In genomic region chr11:6003046-6003639, GRCm38 (mm10) we compare ENCODE assay signal across 12 mouse cellular contexts. TPM values are rescaled to one million over a fixed set of nuclear protein-coding genes. Genes with fewer than 3 reads are reported as not detected.
DNase-seq lines count a peak whose midpoint lies in the region; ATAC-seq and TF ChIP-seq lines count a peak whose summit lies in the region.
"Had no signal": no experiment of that assay in that cellular context is flagged by ENCODE, and none has a peak within 500 bp of the region (broad histone marks: within the 10 kb centered on the region; RNA-seq: fewer than 3 reads in every experiment).

No protein-coding gene starts in this region.

- no peak for TF ChIP-seq EP300 in liver, postnatal 0 days (IDR thresholded peaks at IDR 0.05; ENCODE audit: low read depth)

- H3K9ac ChIP-seq in liver, postnatal 0 days (replicated peaks): 0 out of 2 replicates have a peak overlapping the region, but pooled peaks have one; percentile 21
- peak overlapping the region; percentile 70; the same call in 1 of the 2 replicates for H3K9ac ChIP-seq in heart, embryonic 13.5 days
- no peak overlapping the region for H3K9ac ChIP-seq in forebrain, embryonic 13.5 days
- H3K9ac ChIP-seq: limb, embryonic 13.5 days; midbrain, embryonic 15.5 days had no signal

- H3K36me3 ChIP-seq in liver, postnatal 0 days (replicated peaks; ENCODE audit: insufficient read depth, low read length): no peaks in the 10 kb centered on the region
- no peaks in the 10 kb centered on the region for H3K36me3 ChIP-seq in heart, embryonic 13.5 days
- no peaks in the 10 kb centered on the region for H3K36me3 ChIP-seq in forebrain, embryonic 13.5 days (ENCODE audit: poor library complexity, severe bottlenecking)
- H3K36me3 ChIP-seq: G1E; limb, embryonic 13.5 days; midbrain, embryonic 15.5 days had no signal

- peak; percentile 50; the same call in 1 of the 2 replicates for TF ChIP-seq CTCF in liver, postnatal 0 days (IDR thresholded peaks at IDR 0.05; ENCODE audit: low read depth)

- WGBS in liver, postnatal 0 days (ENCODE audit: insufficient replicate concordance): 57% methylated on average over 2 of the region's 2 CpGs
- WGBS in heart, embryonic 13.5 days: 43% methylated on average over 2 of the region's 2 CpGs
- WGBS in forebrain, embryonic 13.5 days: 55% methylated on average over 2 of the region's 2 CpGs

- no peaks in the 10 kb centered on the region for H3K27me3 ChIP-seq in liver, postnatal 0 days (ENCODE audit: insufficient read depth, low read length)
- 0 out of 2 replicates have a peak, but pooled peaks cover 10% of the 10 kb centered on the region for H3K27me3 ChIP-seq in heart, embryonic 13.5 days (replicated peaks)
- peaks cover 20% of the 10 kb centered on the region for H3K27me3 ChIP-seq in forebrain, embryonic 13.5 days

- H3K9me3 ChIP-seq in liver, postnatal 0 days (ENCODE audit: low read length): no peaks in the 10 kb centered on the region
- no peaks in the 10 kb centered on the region for H3K9me3 ChIP-seq in heart, embryonic 13.5 days
- H3K9me3 ChIP-seq in forebrain, embryonic 13.5 days (replicated peaks): no peaks in the 10 kb centered on the region
- H3K9me3 ChIP-seq: G1E; limb, embryonic 13.5 days; midbrain, embryonic 15.5 days had no signal

- H3K4me3 ChIP-seq in liver, postnatal 0 days (ENCODE audit: low read depth, low read length): no peak overlapping the region
- H3K4me3 ChIP-seq in heart, embryonic 13.5 days: no peak overlapping the region
- no peak overlapping the region for H3K4me3 ChIP-seq in forebrain, embryonic 13.5 days
- H3K4me3 ChIP-seq: limb, embryonic 13.5 days; midbrain, embryonic 15.5 days had no signal

- no peak overlapping the region for H3K27ac ChIP-seq in liver, postnatal 0 days (ENCODE audit: low read depth)
- H3K27ac ChIP-seq in heart, embryonic 13.5 days (replicated peaks): peak overlapping the region; percentile 99
- no peak overlapping the region for H3K27ac ChIP-seq in forebrain, embryonic 13.5 days
- H3K27ac ChIP-seq: limb, embryonic 13.5 days; midbrain, embryonic 15.5 days had no signal

- H3K4me2 ChIP-seq in liver, postnatal 0 days (ENCODE audit: low read depth, low read length): no peak overlapping the region
- no peak overlapping the region for H3K4me2 ChIP-seq in heart, embryonic 13.5 days
- no peak overlapping the region for H3K4me2 ChIP-seq in forebrain, embryonic 13.5 days
- H3K4me2 ChIP-seq: limb, embryonic 13.5 days; midbrain, embryonic 15.5 days had no signal

- peaks cover 46% of the 10 kb centered on the region for H3K4me1 ChIP-seq in liver, postnatal 0 days (ENCODE audit: insufficient read depth)
- peaks cover 48% of the 10 kb centered on the region for H3K4me1 ChIP-seq in heart, embryonic 13.5 days
- H3K4me1 ChIP-seq in forebrain, embryonic 13.5 days: peaks cover 23% of the 10 kb centered on the region

- DNase-seq in cerebellum, postnatal 25 days: peak; percentile 60 to 61
- DNase-seq in cerebellum, adult 11 months: no peak
- no peak for DNase-seq in liver, postnatal 0 days
- no peak for DNase-seq in liver
- peak; percentile 25 for DNase-seq in retina, embryonic 14.5 days (ENCODE audit: low spot score)
- DNase-seq in ovary, postnatal 10 days (ENCODE audit: low spot score): no peak

- no peak for ATAC-seq in liver, postnatal 0 days
- no peak for ATAC-seq in heart, embryonic 13.5 days (ENCODE audit: extremely low read depth, insufficient number of reproducible peaks, low FRiP score, low TSS enrichment)
- ATAC-seq in forebrain, embryonic 13.5 days: no peak
- ATAC-seq: hindbrain, embryonic 16.5 days; midbrain, embryonic 15.5 days had no signal

RNA-seq across cellular contexts. Expression of gene Ykt6, which starts 47.6 kb away (rescaled TPM):
- 15.1 and 16.6 TPM in 2 replicates for polyA plus RNA-seq in liver, postnatal 0 days (2015; fragmentation: Nextera tagmentation; extraction: Ambion mirVana)
- polyA plus RNA-seq in heart, embryonic 13.5 days (2015; fragmentation: Nextera tagmentation; extraction: Ambion mirVana): 39.1 and 41.1 TPM in 2 replicates
- 65.3 and 83.1 TPM in 2 replicates for polyA plus RNA-seq in forebrain, embryonic 13.5 days (2015; fragmentation: Nextera tagmentation; extraction: Ambion mirVana)

RNA-seq across cellular contexts. Expression of gene Gck, which starts 53.3 kb away (rescaled TPM):
- 0.66 and 1.3 TPM in 2 replicates for polyA plus RNA-seq in liver, postnatal 0 days (2015; fragmentation: Nextera tagmentation; extraction: Ambion mirVana)
- 1.2 and 1.5 TPM in 2 replicates for polyA plus RNA-seq in heart, embryonic 13.5 days (2015; fragmentation: Nextera tagmentation; extraction: Ambion mirVana)
- polyA plus RNA-seq in forebrain, embryonic 13.5 days (2015; fragmentation: Nextera tagmentation; extraction: Ambion mirVana): 4.7 and 5.8 TPM in 2 replicates
- polyA plus RNA-seq: G1E had no signal

Comparison
In these comparisons a context has a peak if more than half of its experiments do, and no peak if none do; other contexts are left out.
1. DNase-seq: peak in cerebellum, postnatal 25 days (2 of 2) and retina, embryonic 14.5 days (single experiment); none in cerebellum, adult 11 months (single experiment), liver, postnatal 0 days (single experiment), liver (single experiment) and ovary, postnatal 10 days (single experiment).